Mouse (Mus musculus) hindbrain, postnatal 0 days (tissue): ENCODE measurements around the gene Tlk1. TPM values are rescaled to one million over a fixed set of nuclear protein-coding genes. Genes with fewer than 3 reads are reported as not detected.
A peak's percentile ranks its signal among the peaks of the same experiment; 100 is the strongest.

ENCODE experiments used
- ATAC-seq: fragments of 200-750 bp; cut with Nextera tagmentation; 2 replicates; pipeline ENCODE4 v1.8.0; 2017; ENCODE audit warnings: mild to moderate bottlenecking, moderate TSS enrichment, moderate library complexity
- DNase-seq: peaks from one replicate; pipeline ENCODE4 v3.0.0-alpha.2; 2015; ENCODE audit warnings: low spot score
- H3K27ac ChIP-seq: fragments of 300-500 bp; sonication (generic); 2 replicates; pipeline ENCODE4 v1.5.1; 2014; ENCODE audit warnings: mild to moderate bottlenecking
- H3K27me3 ChIP-seq: fragments of 300-500 bp; sonication (generic); 2 replicates; pipeline ENCODE4 v1.6.1; 2014; ENCODE audit warnings: low read length, mixed read lengths; ENCODE audit not compliant: insufficient read depth
- H3K36me3 ChIP-seq: fragments of 300-500 bp; sonication (generic); 2 replicates; pipeline ENCODE4 v1.6.1; 2014; ENCODE audit warnings: low read length, mixed read lengths; ENCODE audit not compliant: insufficient read depth
- H3K4me1 ChIP-seq: fragments of 300-500 bp; sonication (generic); 2 replicates; pipeline ENCODE4 v1.6.1; 2014; ENCODE audit warnings: antibody characterized with exemption, low read length, mixed read lengths; ENCODE audit not compliant: insufficient read depth
- H3K4me2 ChIP-seq: fragments of 300-500 bp; sonication (generic); 2 replicates; pipeline ENCODE4 v1.6.1; 2014; ENCODE audit warnings: low read depth, mild to moderate bottlenecking, low read length, moderate library complexity, mixed read lengths
- H3K4me3 ChIP-seq: fragments of 300-500 bp; sonication (generic); 2 replicates; pipeline ENCODE4 v1.5.1; 2014; ENCODE audit warnings: low read length
- H3K9ac ChIP-seq: fragments of 300-500 bp; sonication (generic); replicated peaks from 2 replicates; pipeline ENCODE4 v1.6.1; 2014; ENCODE audit warnings: mild to moderate bottlenecking, low read length, moderate library complexity, mixed read lengths
- H3K9me3 ChIP-seq: fragments of 300-500 bp; sonication (generic); 2 replicates; pipeline ENCODE4 v1.6.1; 2016; ENCODE audit warnings: low read length, mixed read lengths
- CTCF ChIP-seq: IDR thresholded peaks from 2 replicates; pipeline ENCODE4 v1.5.1; 2016; ENCODE audit warnings: antibody characterized with exemption, control low read depth, low read depth
- WGBS: fragments of 180-500 bp; shearing (Covaris S2); extraction: QIAGEN DNeasy Blood & Tissue Kit; methylation state at CpG from one replicate; pipeline ENCODE4 v1.1.7; 2014; 5-methylcytosine and 5-hydroxymethylcytosine counted together
- polyA plus RNA-seq: library from polyadenylated mRNA; unstranded; fragments of >200 nt; fragmentation: Nextera tagmentation; extraction: Ambion mirVana; gene quantifications from 2 replicates; pipeline ENCODE4 v1.2.1, GENCODE M21; 2015
- total RNA-seq: library from RNA; depleted of rRNA; stranded (reverse); fragments of >200 nt; gene quantifications from 2 replicates; pipeline ENCODE4 v1.2.3, GENCODE M21; 2014

Gene Tlk1
- total and polyA plus RNA-seq, 2 experiments from 2014 or later: 17.3 to 27.0 TPM

- no peaks in the 10 kb centered on the region for H3K27me3 ChIP-seq
- no peak for DNase-seq
- no peaks in the 10 kb centered on the region for H3K9me3 ChIP-seq
- no peak overlapping the region for H3K27ac ChIP-seq
- H3K36me3 ChIP-seq: no peaks in the 10 kb centered on the region
- no peak for TF ChIP-seq CTCF
- no peak for ATAC-seq
- 86% methylated on average over 8 of the region's 8 CpGs for WGBS
- no peak overlapping the region for H3K4me3 ChIP-seq
- H3K4me1 ChIP-seq: no peaks in the 10 kb centered on the region
- H3K4me2 ChIP-seq: no peak overlapping the region
- no peak overlapping the region for H3K9ac ChIP-seq
Observed at GRCm38 (mm10) chr2:70783504-70783903, 42.0 kb downstream of the Tlk1 start.

- Histone ChIP-seq H3K27me3 (no peaks in the 10 kb centered on the region), H3K4me2 (no peak overlapping the region), H3K4me1 (no peaks in the 10 kb centered on the region), H3K9me3 (no peaks in the 10 kb centered on the region), H3K9ac (no peak overlapping the region), H3K36me3 (no peaks in the 10 kb centered on the region), H3K27ac (no peak overlapping the region), H3K4me3 (no peak overlapping the region)
- TF ChIP-seq CTCF: peak; percentile 80
- DNase-seq (peak; percentile 59), ATAC-seq (peak; percentile 66; the same call in 1 of the 2 replicates)
- 95% methylated on average over 1 of the region's 1 CpGs for WGBS
Observed at GRCm38 (mm10) chr2:70779634-70780033, 45.9 kb downstream of the Tlk1 start.

- Histone ChIP-seq H3K27ac (no peak overlapping the region), H3K4me1 (no peaks in the 10 kb centered on the region), H3K4me3 (no peak overlapping the region), H3K4me2 (no peak overlapping the region), H3K27me3 (no peaks in the 10 kb centered on the region), H3K9ac (no peak overlapping the region), H3K36me3 (no peaks in the 10 kb centered on the region), H3K9me3 (no peaks in the 10 kb centered on the region)
- ATAC-seq (no peak), DNase-seq (no peak)
- 70% methylated on average over 2 of the region's 2 CpGs for WGBS
- no peak for TF ChIP-seq CTCF
Observed at GRCm38 (mm10) chr2:70776744-70777143, 48.8 kb downstream of the Tlk1 start.

GRCm38 (mm10) chr2:70764734-70765133, 60.8 kb downstream of the Tlk1 start:
- no peaks in the 10 kb centered on the region for H3K36me3 ChIP-seq
- H3K4me2 ChIP-seq: no peak overlapping the region
- H3K27ac ChIP-seq: no peak overlapping the region
- H3K27me3 ChIP-seq: no peaks in the 10 kb centered on the region
- H3K9me3 ChIP-seq: no peaks in the 10 kb centered on the region
- H3K9ac ChIP-seq: no peak overlapping the region
- WGBS: 87% methylated on average over 7 of the region's 7 CpGs
- H3K4me3 ChIP-seq: no peak overlapping the region
- no peaks in the 10 kb centered on the region for H3K4me1 ChIP-seq
- DNase-seq (no peak), ATAC-seq (no peak)
- no peak for TF ChIP-seq CTCF

GRCm38 (mm10) chr2:70762741-70763140, 62.8 kb downstream of the Tlk1 start:
- Histone ChIP-seq H3K27me3 (no peaks in the 10 kb centered on the region), H3K9ac (no peak overlapping the region), H3K4me1 (no peaks in the 10 kb centered on the region), H3K4me3 (no peak overlapping the region), H3K4me2 (no peak overlapping the region), H3K9me3 (no peaks in the 10 kb centered on the region), H3K36me3 (no peaks in the 10 kb centered on the region), H3K27ac (no peak overlapping the region)
- DNase-seq (no peak), ATAC-seq (no peak)
- no peak for TF ChIP-seq CTCF
- 88% methylated on average over 1 of the region's 1 CpGs for WGBS

GRCm38 (mm10) chr2:70752149-70752548, 73.4 kb downstream of the Tlk1 start:
- H3K4me1 ChIP-seq: no peaks in the 10 kb centered on the region
- H3K4me2 ChIP-seq: no peak overlapping the region
- DNase-seq: no peak
- WGBS: 93% methylated on average over 5 of the region's 5 CpGs
- peaks cover 8% of the 10 kb centered on the region; the same call in 1 of the 2 replicates for H3K36me3 ChIP-seq
- no peaks in the 10 kb centered on the region for H3K9me3 ChIP-seq
- no peak for ATAC-seq
- no peaks in the 10 kb centered on the region for H3K27me3 ChIP-seq
- no peak overlapping the region for H3K4me3 ChIP-seq
- no peak for TF ChIP-seq CTCF
- H3K9ac ChIP-seq: no peak overlapping the region
- no peak overlapping the region for H3K27ac ChIP-seq

GRCm38 (mm10) chr2:70751655-70752054, 73.9 kb downstream of the Tlk1 start:
- Histone ChIP-seq H3K27me3 (no peaks in the 10 kb centered on the region), H3K9me3 (no peaks in the 10 kb centered on the region), H3K4me2 (no peak overlapping the region), H3K4me3 (no peak overlapping the region), H3K4me1 (no peaks in the 10 kb centered on the region), H3K27ac (no peak overlapping the region), H3K9ac (no peak overlapping the region), H3K36me3 (peaks cover 10% of the 10 kb centered on the region; the same call in 1 of the 2 replicates)
- ATAC-seq (no peak), DNase-seq (no peak)
- TF ChIP-seq CTCF: no peak
- WGBS: 94% methylated on average over 2 of the region's 2 CpGs
